Mouse (Mus musculus): ENCODE results near the gene Gmpr.

Gene Gmpr

GRCm38 (mm10) chr13:45538532-45539204, 31.4 kb downstream of the Gmpr start:
- peak in 1 of 2 experiments; percentile 40 for DNase-seq (ENCODE audit: low spot score in 2 of 2)

- DNase-seq (ENCODE audit: low spot score in 2 of 2): peak; percentile 68 to 86
Observed at GRCm38 (mm10) chr13:45539205-45539568, 31.9 kb downstream of the Gmpr start.

GRCm38 (mm10) chr13:45545974-45546373, 38.7 kb downstream of the Gmpr start:
- DNase-seq (ENCODE audit: low spot score in 2 of 2): peak; percentile 76

GRCm38 (mm10) chr13:45546946-45547345, 39.7 kb downstream of the Gmpr start:
- DNase-seq (ENCODE audit: low spot score in 2 of 2): no peak

GRCm38 (mm10) chr13:45547549-45547948, 40.3 kb downstream of the Gmpr start:
- DNase-seq (ENCODE audit: low spot score in 2 of 2): no peak

- DNase-seq (ENCODE audit: low spot score in 2 of 2): no peak
Observed at GRCm38 (mm10) chr13:45553674-45554073, 46.4 kb downstream of the Gmpr start.

GRCm38 (mm10) chr13:45558367-45558766, 51.1 kb downstream of the Gmpr start:
- no peak for DNase-seq (ENCODE audit: low spot score in 2 of 2)

GRCm38 (mm10) chr13:45559258-45559657, 52.0 kb downstream of the Gmpr start:
- no peak for DNase-seq (ENCODE audit: low spot score in 2 of 2)

- no peak for DNase-seq (ENCODE audit: low spot score in 2 of 2)
Observed at GRCm38 (mm10) chr13:45560543-45560942, 53.3 kb downstream of the Gmpr start.

- no peak for DNase-seq (ENCODE audit: low spot score in 2 of 2)
Observed at GRCm38 (mm10) chr13:45562011-45562410, 54.8 kb downstream of the Gmpr start.

GRCm38 (mm10) chr13:45564946-45565345, 57.7 kb downstream of the Gmpr start:
- DNase-seq (ENCODE audit: low spot score in 2 of 2): no peak

GRCm38 (mm10) chr13:45569932-45570331, 62.7 kb downstream of the Gmpr start:
- no peak for DNase-seq (ENCODE audit: low spot score in 2 of 2)

- peak; percentile 80 to 92 for DNase-seq (ENCODE audit: low spot score in 2 of 2)
Observed at GRCm38 (mm10) chr13:45571795-45572262, 64.6 kb downstream of the Gmpr start.

GRCm38 (mm10) chr13:45572768-45573167, 65.5 kb downstream of the Gmpr start:
- peak; percentile 55 to 83 for DNase-seq (ENCODE audit: low spot score in 2 of 2)

- no peak for DNase-seq (ENCODE audit: low spot score in 2 of 2)
Observed at GRCm38 (mm10) chr13:45576185-45576584, 68.9 kb downstream of the Gmpr start.

GRCm38 (mm10) chr13:45577366-45577765, 70.1 kb downstream of the Gmpr start:
- DNase-seq (ENCODE audit: low spot score in 2 of 2): no peak

- DNase-seq (ENCODE audit: low spot score in 2 of 2): no peak
Observed at GRCm38 (mm10) chr13:45577784-45578183, 70.5 kb downstream of the Gmpr start.

GRCm38 (mm10) chr13:45579751-45580150, 72.5 kb downstream of the Gmpr start:
- DNase-seq (ENCODE audit: low spot score in 2 of 2): no peak

GRCm38 (mm10) chr13:45582294-45582693, 75.0 kb downstream of the Gmpr start:
- DNase-seq (ENCODE audit: low spot score in 2 of 2): no peak

GRCm38 (mm10) chr13:45583061-45583460, 75.8 kb downstream of the Gmpr start:
- DNase-seq (ENCODE audit: low spot score in 2 of 2): no peak

GRCm38 (mm10) chr13:45590898-45591297, 83.7 kb downstream of the Gmpr start:
- no peak for DNase-seq (ENCODE audit: low spot score in 2 of 2)

- no peak for DNase-seq (ENCODE audit: low spot score in 2 of 2)
Observed at GRCm38 (mm10) chr13:45593914-45594313, 86.7 kb downstream of the Gmpr start.

- DNase-seq (ENCODE audit: low spot score in 2 of 2): no peak
Observed at GRCm38 (mm10) chr13:45595416-45595815, 88.2 kb downstream of the Gmpr start.

- no peak for DNase-seq (ENCODE audit: low spot score in 2 of 2)
Observed at GRCm38 (mm10) chr13:45599831-45600230, 92.6 kb downstream of the Gmpr start.

Measured in spleen, postnatal 4 days (tissue).